Mouse (Mus musculus) inflammation-experienced regulatory T-cells, adult 16 weeks (primary cell): ENCODE results near the gene Cracr2a. TPM values are rescaled to one million over a fixed set of nuclear protein-coding genes. Genes with fewer than 3 reads are reported as not detected.

Experiments used
- polyA plus RNA-seq: library from polyadenylated mRNA; unstranded; fragments of 100-300 nt; shearing (Covaris generic); gene quantifications from one replicate; pipeline ENCODE4 v1.2.1, GENCODE M21; 2017

Cracr2a gene
- 24.7 TPM for polyA plus RNA-seq

DNA sequence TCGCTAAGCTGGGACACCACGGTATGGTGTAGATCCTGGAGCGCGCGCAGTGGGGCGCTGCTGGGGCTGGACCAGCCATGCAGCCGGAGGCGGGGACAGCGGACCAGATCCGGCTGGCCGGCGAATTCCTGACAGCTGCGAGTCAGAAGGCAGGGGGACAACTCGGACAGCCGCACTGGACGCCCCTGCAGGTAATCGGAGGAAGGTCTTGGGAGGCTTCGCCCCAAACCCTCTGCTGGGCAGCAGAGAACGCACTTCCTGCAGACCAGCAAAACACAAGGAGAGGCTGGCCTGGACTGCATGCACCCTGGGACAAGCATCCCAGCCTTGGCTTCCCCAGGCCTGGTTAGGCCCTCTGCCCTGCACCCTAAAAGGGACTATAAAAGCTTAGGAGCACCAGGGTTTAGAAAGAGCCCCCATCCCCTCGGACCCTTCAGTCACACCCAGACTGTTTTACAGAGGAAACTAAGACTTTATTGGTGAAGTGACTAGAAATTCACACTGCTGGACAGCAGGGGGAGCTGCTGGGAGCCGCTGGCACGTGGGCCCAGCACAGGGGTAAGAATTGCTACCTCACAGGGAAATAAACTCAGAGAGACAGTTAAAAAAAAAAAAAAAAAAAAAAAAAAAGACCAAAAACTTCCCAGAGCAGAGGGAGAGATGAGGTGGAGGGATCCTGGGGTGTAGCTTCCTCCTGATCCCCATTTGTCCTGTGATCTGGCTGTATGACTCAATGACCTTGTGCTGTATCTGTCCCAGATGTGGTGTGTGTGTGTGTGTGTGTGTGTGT, at the start of gene Cracr2a:
TSS of gene Cracr2a (plus strand) at position 108 of the 790 bp plus-strand sequence.

Other genes with a start within 250 kb of the Cracr2a start
- gene Parp11, start 114.5 kb upstream of the Cracr2a start, polyA plus RNA-seq = 61.2 TPM
- not detected for gene Prmt8, start 208.1 kb downstream of the Cracr2a start, polyA plus RNA-seq